Mouse (Mus musculus) forebrain, embryonic 11.5 days (tissue): ENCODE measurements at regions not wholly inside any gene's neighbourhood (a gene's known extent, or its start where the extent isn't known, plus 50 kb on each side); places are given as distances from the start of the nearest gene placed in this dataset.

Experiments used
- ATAC-seq: fragments of 200-750 bp; cut with Nextera tagmentation; replicated peaks from 2 replicates; pipeline ENCODE4 v1.8.0; 2017; ENCODE audit warnings: moderate TSS enrichment; ENCODE audit not compliant: low FRiP score
- DNase-seq: peaks from one replicate; pipeline ENCODE4 v3.0.0-alpha.2; 2017; ENCODE audit warnings: low spot score
- H3K27ac ChIP-seq: fragments of 300-500 bp; sonication (generic); 2 replicates; pipeline ENCODE4 v1.5.1; 2014; ENCODE audit warnings: low read depth, low read length
- H3K27me3 ChIP-seq: fragments of 300-500 bp; sonication (generic); 2 replicates; pipeline ENCODE4 v1.6.1; 2014; ENCODE audit warnings: mild to moderate bottlenecking, low read length, mixed read lengths; ENCODE audit not compliant: control insufficient read depth, insufficient read depth
- H3K36me3 ChIP-seq: fragments of 300-500 bp; sonication (generic); 2 replicates; pipeline ENCODE4 v1.6.1; 2014; ENCODE audit warnings: mild to moderate bottlenecking, low read length, moderate library complexity, mixed read lengths; ENCODE audit not compliant: control insufficient read depth, insufficient read depth
- H3K4me1 ChIP-seq: fragments of 300-500 bp; sonication (generic); replicated peaks from 2 replicates; pipeline ENCODE4 v1.6.1; 2014; ENCODE audit warnings: low read length, mixed read lengths; ENCODE audit not compliant: control insufficient read depth, insufficient read depth
- H3K4me2 ChIP-seq: fragments of 300-500 bp; sonication (generic); 2 replicates; pipeline ENCODE4 v1.6.1; 2014; ENCODE audit warnings: low read depth, mild to moderate bottlenecking, low read length, moderate library complexity, mixed read lengths; ENCODE audit not compliant: severe bottlenecking
- H3K4me3 ChIP-seq: fragments of 300-500 bp; sonication (generic); 2 replicates; pipeline ENCODE4 v1.5.1; 2014; ENCODE audit warnings: low read depth, low read length
- H3K9ac ChIP-seq: fragments of 300-500 bp; sonication (generic); 2 replicates; pipeline ENCODE4 v1.6.1; 2014; ENCODE audit warnings: low read length
- H3K9me3 ChIP-seq: fragments of 300-500 bp; sonication (generic); 2 replicates; pipeline ENCODE4 v1.6.1; 2016; ENCODE audit warnings: low read length, mixed read lengths; ENCODE audit not compliant: control insufficient read depth
- WGBS: fragments of 180-500 bp; shearing (Covaris S2); extraction: QIAGEN DNeasy Blood & Tissue Kit; methylation state at CpG from one replicate; pipeline ENCODE4 v1.1.7; 2014; 5-methylcytosine and 5-hydroxymethylcytosine counted together

- DNase-seq (no peak), ATAC-seq (no peak)
- H3K9ac ChIP-seq: no peak overlapping the region
- no peaks in the 10 kb centered on the region for H3K4me1 ChIP-seq
- no peak overlapping the region for H3K4me2 ChIP-seq
- no peaks in the 10 kb centered on the region for H3K36me3 ChIP-seq
- H3K27ac ChIP-seq: no peak overlapping the region
- H3K27me3 ChIP-seq: no peaks in the 10 kb centered on the region
- H3K9me3 ChIP-seq: no peaks in the 10 kb centered on the region
- no peak overlapping the region for H3K4me3 ChIP-seq
- 80% methylated on average over 6 of the region's 6 CpGs for WGBS
These were observed 180.1 kb upstream of the Vstm2b start for GRCm38 (mm10) chr7:40717991-40718390.

DNA sequence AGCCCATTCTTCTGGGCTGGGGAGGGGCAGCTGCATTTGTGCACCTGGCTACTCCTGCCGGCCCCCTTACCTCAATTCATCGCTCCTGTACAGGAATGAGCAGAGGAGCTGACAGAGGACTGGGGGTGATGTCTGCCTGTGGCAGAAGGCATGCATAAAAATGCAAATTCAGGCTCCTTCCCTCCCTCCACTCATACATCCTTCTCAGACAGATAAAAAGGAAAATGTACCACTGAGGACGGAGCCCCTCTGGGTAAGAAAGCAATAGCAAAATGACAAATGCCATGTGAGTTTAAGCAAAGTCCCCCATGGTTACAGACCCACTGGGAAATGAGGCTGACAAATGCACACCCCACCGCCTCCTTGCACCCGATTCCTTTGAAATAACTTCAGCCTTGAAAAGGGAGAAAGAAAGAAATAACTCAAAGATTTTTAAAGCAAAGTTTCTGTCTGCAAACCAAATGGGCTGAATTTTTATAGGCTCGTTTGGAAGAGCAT, 161.1 kb upstream of the Vstm2b start:
- ATAC-seq (no peak), DNase-seq (no peak)
- H3K9me3 ChIP-seq: no peaks in the 10 kb centered on the region
- no peak overlapping the region for H3K27ac ChIP-seq
- no peak overlapping the region for H3K4me2 ChIP-seq
- 68% methylated on average over 6 of the region's 6 CpGs for WGBS
- H3K4me3 ChIP-seq: no peak overlapping the region
- H3K4me1 ChIP-seq: no peaks in the 10 kb centered on the region
- H3K27me3 ChIP-seq: no peaks in the 10 kb centered on the region
- H3K9ac ChIP-seq: no peak overlapping the region
- no peaks in the 10 kb centered on the region for H3K36me3 ChIP-seq

- H3K36me3 ChIP-seq: no peaks in the 10 kb centered on the region
- H3K27ac ChIP-seq: no peak overlapping the region
- no peaks in the 10 kb centered on the region for H3K27me3 ChIP-seq
- H3K4me1 ChIP-seq: no peaks in the 10 kb centered on the region
- no peak overlapping the region for H3K4me2 ChIP-seq
- H3K9me3 ChIP-seq: no peaks in the 10 kb centered on the region
- DNase-seq (no peak), ATAC-seq (no peak)
- 77% methylated on average over 7 of the region's 7 CpGs for WGBS
- no peak overlapping the region for H3K9ac ChIP-seq
- H3K4me3 ChIP-seq: no peak overlapping the region
These were observed 160.6 kb upstream of the Vstm2b start for GRCm38 (mm10) chr7:40737496-40737895.

DNA sequence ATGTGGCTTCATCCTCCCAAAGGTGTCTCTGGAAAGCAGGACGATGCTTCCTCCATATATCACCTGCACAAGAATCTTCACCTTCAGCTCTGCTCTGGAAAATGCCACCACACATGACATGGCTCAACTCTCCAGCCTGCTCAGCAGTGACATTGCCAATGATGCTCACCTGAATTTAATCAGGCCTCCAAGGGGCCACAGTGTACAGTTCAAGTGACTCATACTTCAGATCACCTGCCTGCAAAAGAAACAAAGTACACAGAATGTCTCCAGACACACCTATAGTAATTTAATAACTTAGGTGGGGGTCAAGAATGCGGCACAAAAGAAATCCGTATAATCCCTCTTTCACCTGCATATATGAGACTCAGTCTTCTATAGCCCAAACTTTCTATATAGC, 160.0 kb upstream of the Vstm2b start:
- Histone ChIP-seq H3K4me2 (no peak overlapping the region), H3K27me3 (no peaks in the 10 kb centered on the region), H3K9me3 (no peaks in the 10 kb centered on the region), H3K36me3 (no peaks in the 10 kb centered on the region), H3K27ac (no peak overlapping the region), H3K4me3 (no peak overlapping the region), H3K9ac (no peak overlapping the region), H3K4me1 (no peaks in the 10 kb centered on the region)
- 88% methylated on average over 3 of the region's 3 CpGs for WGBS
- DNase-seq (no peak), ATAC-seq (no peak)

DNA sequence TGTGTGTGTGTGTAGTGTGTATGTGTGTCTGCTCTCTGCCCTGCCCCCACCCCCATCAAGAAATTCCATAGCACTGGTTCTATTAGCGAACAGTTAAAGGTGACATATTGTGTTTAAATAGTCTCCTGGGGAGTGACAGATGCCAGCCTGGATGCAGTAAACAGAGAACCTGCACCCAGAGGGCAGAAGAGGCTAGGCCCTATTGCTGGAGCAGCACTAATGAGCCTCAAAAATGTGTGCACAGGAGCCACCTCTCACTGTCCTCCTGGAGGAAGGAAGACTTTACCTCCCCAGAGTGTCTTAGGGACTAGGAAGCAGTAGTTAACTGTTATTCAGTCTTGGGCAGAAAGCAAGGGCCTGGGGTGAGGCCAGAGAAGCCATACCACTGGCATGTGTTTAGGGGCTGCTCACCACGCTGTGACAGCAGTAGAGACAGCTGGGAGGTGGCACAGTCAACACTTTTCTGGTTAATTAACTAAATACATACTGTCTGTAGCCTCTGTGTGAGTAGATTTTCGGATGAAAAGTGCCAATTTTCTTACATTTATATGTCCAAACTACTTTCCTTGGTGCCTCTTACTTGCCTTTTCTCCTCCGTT, 155.5 kb upstream of the Vstm2b start:
- Histone ChIP-seq H3K4me1 (no peaks in the 10 kb centered on the region), H3K4me2 (no peak overlapping the region), H3K27me3 (no peaks in the 10 kb centered on the region), H3K27ac (no peak overlapping the region), H3K9ac (no peak overlapping the region), H3K36me3 (no peaks in the 10 kb centered on the region), H3K9me3 (no peaks in the 10 kb centered on the region), H3K4me3 (no peak overlapping the region)
- DNase-seq (no peak), ATAC-seq (no peak; the same call in 1 of the 2 replicates)
- 66% methylated on average over 4 of the region's 4 CpGs for WGBS

GRCm38 (mm10) chr7:40751779-40752178, 146.3 kb upstream of the Vstm2b start:
- H3K9ac ChIP-seq: no peak overlapping the region
- no peak overlapping the region for H3K4me2 ChIP-seq
- H3K36me3 ChIP-seq: no peaks in the 10 kb centered on the region
- H3K4me3 ChIP-seq: no peak overlapping the region
- no peaks in the 10 kb centered on the region for H3K4me1 ChIP-seq
- ATAC-seq: peak; percentile 82
- DNase-seq: peak; percentile 73
- WGBS: 62% methylated on average over 2 of the region's 2 CpGs
- H3K27me3 ChIP-seq: no peaks in the 10 kb centered on the region
- H3K27ac ChIP-seq: no peak overlapping the region
- no peaks in the 10 kb centered on the region for H3K9me3 ChIP-seq

GRCm38 (mm10) chr7:40752195-40752594, 145.9 kb upstream of the Vstm2b start:
- ATAC-seq (peak; percentile 56; the same call in 1 of the 2 replicates), DNase-seq (no peak)
- Histone ChIP-seq H3K4me2 (no peak overlapping the region), H3K9ac (no peak overlapping the region), H3K27me3 (no peaks in the 10 kb centered on the region), H3K4me3 (no peak overlapping the region), H3K4me1 (no peaks in the 10 kb centered on the region), H3K27ac (no peak overlapping the region), H3K36me3 (no peaks in the 10 kb centered on the region), H3K9me3 (no peaks in the 10 kb centered on the region)
- 65% methylated on average over 3 of the region's 3 CpGs for WGBS

GRCm38 (mm10) chr7:40753490-40753889, 144.6 kb upstream of the Vstm2b start:
- WGBS: 75% methylated on average over 1 of the region's 1 CpGs
- ATAC-seq (no peak), DNase-seq (no peak)
- H3K4me1 ChIP-seq: no peaks in the 10 kb centered on the region
- H3K9ac ChIP-seq: no peak overlapping the region
- no peaks in the 10 kb centered on the region for H3K9me3 ChIP-seq
- no peaks in the 10 kb centered on the region for H3K27me3 ChIP-seq
- no peak overlapping the region for H3K4me2 ChIP-seq
- no peaks in the 10 kb centered on the region for H3K36me3 ChIP-seq
- no peak overlapping the region for H3K27ac ChIP-seq
- no peak overlapping the region for H3K4me3 ChIP-seq

- ATAC-seq: no peak
- Histone ChIP-seq H3K9ac (no peak overlapping the region), H3K27ac (no peak overlapping the region), H3K4me1 (no peaks in the 10 kb centered on the region), H3K9me3 (no peaks in the 10 kb centered on the region), H3K27me3 (no peaks in the 10 kb centered on the region), H3K36me3 (no peaks in the 10 kb centered on the region), H3K4me2 (no peak overlapping the region), H3K4me3 (no peak overlapping the region)
- DNase-seq: no peak
- WGBS: 16% methylated on average over 5 of the region's 5 CpGs
These were observed 135.6 kb upstream of the Vstm2b start for GRCm38 (mm10) chr7:40762520-40762919.
